Mouse (Mus musculus) lung, postnatal 0 days (tissue): Measurements from ENCODE around the gene Col19a1. TPM values are rescaled to one million over a fixed set of nuclear protein-coding genes. Genes with fewer than 3 reads are reported as not detected.

Source experiments
- ATAC-seq: fragments of 200-750 bp; cut with Nextera tagmentation; 2 replicates; pipeline ENCODE4 v1.8.0; 2017; ENCODE audit warnings: moderate library complexity
- DNase-seq: peaks from one replicate; pipeline ENCODE4 v3.0.0-alpha.2; 2016; ENCODE audit warnings: low spot score
- H3K27ac ChIP-seq: fragments of 300-500 bp; sonication (generic); 2 replicates; pipeline ENCODE4 v1.5.1; 2014; ENCODE audit warnings: antibody characterized with exemption, mild to moderate bottlenecking, low read length, mixed read lengths
- H3K27me3 ChIP-seq: fragments of 300-500 bp; sonication (generic); replicated peaks from 2 replicates; pipeline ENCODE4 v1.6.1; 2014; ENCODE audit warnings: low read length, mixed read lengths; ENCODE audit not compliant: insufficient read depth
- H3K36me3 ChIP-seq: fragments of 300-500 bp; sonication (generic); 2 replicates; pipeline ENCODE4 v1.6.1; 2014; ENCODE audit warnings: low read length, mixed read lengths; ENCODE audit not compliant: insufficient read depth
- H3K4me1 ChIP-seq: fragments of 300-500 bp; sonication (generic); 2 replicates; pipeline ENCODE4 v1.6.1; 2014; ENCODE audit warnings: antibody characterized with exemption, low read depth, low read length, mixed read lengths; ENCODE audit not compliant: insufficient read depth
- H3K4me2 ChIP-seq: fragments of 300-500 bp; sonication (generic); replicated peaks from 2 replicates; pipeline ENCODE4 v1.6.1; 2014; ENCODE audit warnings: low read depth, mild to moderate bottlenecking, low read length, moderate library complexity, mixed read lengths
- H3K4me3 ChIP-seq: fragments of 300-500 bp; sonication (generic); 2 replicates; pipeline ENCODE4 v1.5.1; 2014; ENCODE audit warnings: low read depth, low read length
- H3K9ac ChIP-seq: fragments of 300-500 bp; sonication (generic); replicated peaks from 2 replicates; pipeline ENCODE4 v1.6.1; 2014; ENCODE audit warnings: low read depth, mild to moderate bottlenecking
- H3K9me3 ChIP-seq: fragments of 300-500 bp; sonication (generic); 2 replicates; pipeline ENCODE4 v1.6.1; 2016; ENCODE audit warnings: low read length, mixed read lengths
- CTCF ChIP-seq: IDR thresholded peaks from 2 replicates; pipeline ENCODE4 v1.5.1; 2016; ENCODE audit warnings: antibody characterized with exemption, mild to moderate bottlenecking
- EP300 ChIP-seq: IDR thresholded peaks from 2 replicates; pipeline ENCODE4 v1.6.1; 2016; ENCODE audit warnings: antibody characterized with exemption, mild to moderate bottlenecking, control low read depth
- WGBS: fragments of 180-500 bp; shearing (Covaris S2); extraction: QIAGEN DNeasy Blood & Tissue Kit; methylation state at CpG from one replicate; pipeline ENCODE4 v1.1.7; 2014; 5-methylcytosine and 5-hydroxymethylcytosine counted together
- polyA plus RNA-seq: library from polyadenylated mRNA; unstranded; fragments of >200 nt; fragmentation: Nextera tagmentation; extraction: Ambion mirVana; gene quantifications from 2 replicates; pipeline ENCODE4 v1.2.1, GENCODE M21; 2015

The Col19a1 gene
- polyA plus RNA-seq, 1 experiment from 2014 or later = not detected

- no peak overlapping the region for H3K27ac ChIP-seq
- WGBS = 72% methylated on average over 5 of the region's 5 CpGs
- ATAC-seq = no peak
- no peaks in the 10 kb centered on the region for H3K4me1 ChIP-seq
- no peak overlapping the region for H3K9ac ChIP-seq
- no peak overlapping the region for H3K4me2 ChIP-seq
- no peaks in the 10 kb centered on the region for H3K27me3 ChIP-seq
- H3K36me3 ChIP-seq = no peaks in the 10 kb centered on the region
- no peak for DNase-seq
- H3K9me3 ChIP-seq = no peaks in the 10 kb centered on the region
- no peak overlapping the region for H3K4me3 ChIP-seq
- TF ChIP-seq CTCF (no peak), EP300 (no peak)
Observed at GRCm38 (mm10) chr1:24484161-24484560, 103.1 kb downstream of the Col19a1 start.

GRCm38 (mm10) chr1:24471096-24471710 lies 116.1 kb downstream of the Col19a1 start:
- TF ChIP-seq EP300 = no peak
- no peak for TF ChIP-seq CTCF
- Histone ChIP-seq H3K36me3 (no peaks in the 10 kb centered on the region), H3K27me3 (no peaks in the 10 kb centered on the region), H3K9ac (no peak overlapping the region), H3K4me2 (no peak overlapping the region), H3K4me1 (no peaks in the 10 kb centered on the region), H3K4me3 (no peak overlapping the region), H3K27ac (no peak overlapping the region), H3K9me3 (no peaks in the 10 kb centered on the region)
- WGBS = 68% methylated on average over 7 of the region's 7 CpGs
- DNase-seq (no peak), ATAC-seq (no peak)

GRCm38 (mm10) chr1:24470633-24471032 lies 116.6 kb downstream of the Col19a1 start:
- H3K4me1 ChIP-seq = no peaks in the 10 kb centered on the region
- H3K9ac ChIP-seq = no peak overlapping the region
- no peaks in the 10 kb centered on the region for H3K27me3 ChIP-seq
- H3K27ac ChIP-seq = no peak overlapping the region
- 81% methylated on average over 5 of the region's 5 CpGs for WGBS
- ATAC-seq (no peak), DNase-seq (no peak)
- TF ChIP-seq EP300 (no peak), CTCF (no peak)
- no peak overlapping the region for H3K4me2 ChIP-seq
- H3K36me3 ChIP-seq = no peaks in the 10 kb centered on the region
- no peak overlapping the region for H3K4me3 ChIP-seq
- H3K9me3 ChIP-seq = no peaks in the 10 kb centered on the region

- Histone ChIP-seq H3K36me3 (no peaks in the 10 kb centered on the region), H3K27me3 (no peaks in the 10 kb centered on the region), H3K4me1 (no peaks in the 10 kb centered on the region), H3K4me2 (no peak overlapping the region), H3K4me3 (no peak overlapping the region), H3K9me3 (no peaks in the 10 kb centered on the region), H3K27ac (no peak overlapping the region), H3K9ac (no peak overlapping the region)
- no peak for ATAC-seq
- WGBS = 69% methylated on average over 3 of the region's 3 CpGs
- TF ChIP-seq EP300 = no peak
- TF ChIP-seq CTCF = no peak
- DNase-seq = no peak
Observed at GRCm38 (mm10) chr1:24461305-24461887, 125.9 kb downstream of the Col19a1 start.

GRCm38 (mm10) chr1:24458015-24458414 lies 129.3 kb downstream of the Col19a1 start:
- ATAC-seq (no peak), DNase-seq (no peak)
- H3K27ac ChIP-seq = no peak overlapping the region
- WGBS = 74% methylated on average over 2 of the region's 2 CpGs
- no peaks in the 10 kb centered on the region for H3K36me3 ChIP-seq
- no peak overlapping the region for H3K9ac ChIP-seq
- H3K4me3 ChIP-seq = no peak overlapping the region
- H3K27me3 ChIP-seq = no peaks in the 10 kb centered on the region
- no peak overlapping the region for H3K4me2 ChIP-seq
- H3K9me3 ChIP-seq = no peaks in the 10 kb centered on the region
- TF ChIP-seq CTCF = no peak
- no peak for TF ChIP-seq EP300
- no peaks in the 10 kb centered on the region for H3K4me1 ChIP-seq

- TF ChIP-seq EP300 (no peak), CTCF (no peak)
- H3K27ac ChIP-seq = no peak overlapping the region
- H3K36me3 ChIP-seq = no peaks in the 10 kb centered on the region
- WGBS = 43% methylated on average over 10 of the region's 10 CpGs
- H3K9ac ChIP-seq = no peak overlapping the region
- DNase-seq (no peak), ATAC-seq (no peak)
- H3K4me1 ChIP-seq = no peaks in the 10 kb centered on the region
- H3K4me3 ChIP-seq = no peak overlapping the region
- no peaks in the 10 kb centered on the region for H3K27me3 ChIP-seq
- H3K9me3 ChIP-seq = no peaks in the 10 kb centered on the region
- H3K4me2 ChIP-seq = no peak overlapping the region
Observed at GRCm38 (mm10) chr1:24452572-24453269, 134.6 kb downstream of the Col19a1 start.
